Mouse (Mus musculus) limb, embryonic 12.5 days (tissue): Measurements from ENCODE around the gene Usp29. TPM values are rescaled to one million over a fixed set of nuclear protein-coding genes. Genes with fewer than 3 reads are reported as not detected.

Experiments used
- ATAC-seq: fragments of 200-750 bp; cut with Nextera tagmentation; 2 replicates; pipeline ENCODE4 v1.8.0; 2017; ENCODE audit warnings: low read depth, moderate TSS enrichment; ENCODE audit not compliant: insufficient number of reproducible peaks, insufficient read depth, low FRiP score, low TSS enrichment
- H3K27ac ChIP-seq: fragments of 300-500 bp; sonication (generic); 2 replicates; pipeline ENCODE4 v1.5.1; 2016; ENCODE audit warnings: mild to moderate bottlenecking, moderate library complexity
- H3K27me3 ChIP-seq: fragments of 300-500 bp; sonication (generic); 2 replicates; pipeline ENCODE4 v1.6.1; 2016; ENCODE audit warnings: mild to moderate bottlenecking, moderate library complexity
- H3K36me3 ChIP-seq: fragments of 300-500 bp; sonication (generic); 2 replicates; pipeline ENCODE4 v1.6.1; 2016; ENCODE audit warnings: mild to moderate bottlenecking, moderate library complexity
- H3K4me1 ChIP-seq: fragments of 300-500 bp; sonication (generic); replicated peaks from 2 replicates; pipeline ENCODE4 v1.6.1; 2016
- H3K4me2 ChIP-seq: fragments of 300-500 bp; sonication (generic); 2 replicates; pipeline ENCODE4 v1.6.1; 2016; ENCODE audit warnings: mild to moderate bottlenecking, moderate library complexity
- H3K4me3 ChIP-seq: fragments of 300-500 bp; sonication (generic); replicated peaks from 2 replicates; pipeline ENCODE4 v1.5.1; 2016; ENCODE audit warnings: mild to moderate bottlenecking
- H3K9ac ChIP-seq: fragments of 300-500 bp; sonication (generic); replicated peaks from 2 replicates; pipeline ENCODE4 v1.6.1; 2016; ENCODE audit warnings: mild to moderate bottlenecking, moderate library complexity
- H3K9me3 ChIP-seq: fragments of 300-500 bp; sonication (generic); 2 replicates; pipeline ENCODE4 v1.6.1; 2016; ENCODE audit warnings: mild to moderate bottlenecking, moderate library complexity
- WGBS: fragments of 180-500 bp; shearing (Covaris S2); methylation state at CpG from one replicate; pipeline ENCODE4 v1.1.7; 2016; 5-methylcytosine and 5-hydroxymethylcytosine counted together
- polyA plus RNA-seq: library from polyadenylated mRNA; unstranded; fragments of >200 nt; fragmentation: Nextera tagmentation; extraction: Ambion mirVana; gene quantifications from 2 replicates; pipeline ENCODE4 v1.2.1, GENCODE M21; 2016

Gene Usp29
- polyA plus RNA-seq, 1 experiment from 2014 or later = 15.8 TPM

DNA sequence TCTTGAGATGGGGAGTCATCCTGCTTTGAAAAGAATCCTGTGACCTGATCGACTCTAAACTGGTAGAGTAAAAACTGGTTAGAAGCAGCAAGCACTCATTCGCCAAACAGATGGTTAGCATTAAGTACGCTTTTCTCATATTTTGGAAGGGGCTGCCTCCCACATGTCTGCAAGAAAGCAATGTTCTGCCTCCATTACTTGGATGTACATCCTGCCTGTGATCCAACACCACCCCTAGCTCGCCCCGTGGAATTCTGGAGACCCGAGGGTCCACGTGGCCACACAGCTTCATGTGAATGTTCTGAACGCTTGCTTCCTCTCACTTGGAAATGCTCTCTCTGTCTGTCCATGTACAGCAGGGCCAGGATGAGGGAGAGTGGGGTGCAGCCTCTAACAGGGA is 173.1 kb downstream of the Usp29 start:
- no peak overlapping the region for H3K4me2 ChIP-seq
- H3K36me3 ChIP-seq = no peaks in the 10 kb centered on the region
- no peak overlapping the region for H3K9ac ChIP-seq
- H3K9me3 ChIP-seq = no peaks in the 10 kb centered on the region
- no peak overlapping the region for H3K4me3 ChIP-seq
- no peaks in the 10 kb centered on the region for H3K27me3 ChIP-seq
- H3K4me1 ChIP-seq = peaks cover 3% of the 10 kb centered on the region
- 41% methylated on average over 8 of the region's 8 CpGs for WGBS
- no peak for ATAC-seq
- peak overlapping the region; percentile 86 for H3K27ac ChIP-seq

GRCm38 (mm10) chr7:6910527-6910926 is 180.1 kb downstream of the Usp29 start:
- Histone ChIP-seq H3K36me3 (no peaks in the 10 kb centered on the region), H3K9ac (no peak overlapping the region), H3K9me3 (no peaks in the 10 kb centered on the region), H3K4me2 (no peak overlapping the region), H3K27ac (peak overlapping the region; percentile 66; the same call in 1 of the 2 replicates), H3K4me3 (no peak overlapping the region), H3K4me1 (peaks cover 35% of the 10 kb centered on the region), H3K27me3 (no peaks in the 10 kb centered on the region)
- WGBS = 21% methylated on average over 7 of the region's 7 CpGs
- no peak for ATAC-seq

DNA sequence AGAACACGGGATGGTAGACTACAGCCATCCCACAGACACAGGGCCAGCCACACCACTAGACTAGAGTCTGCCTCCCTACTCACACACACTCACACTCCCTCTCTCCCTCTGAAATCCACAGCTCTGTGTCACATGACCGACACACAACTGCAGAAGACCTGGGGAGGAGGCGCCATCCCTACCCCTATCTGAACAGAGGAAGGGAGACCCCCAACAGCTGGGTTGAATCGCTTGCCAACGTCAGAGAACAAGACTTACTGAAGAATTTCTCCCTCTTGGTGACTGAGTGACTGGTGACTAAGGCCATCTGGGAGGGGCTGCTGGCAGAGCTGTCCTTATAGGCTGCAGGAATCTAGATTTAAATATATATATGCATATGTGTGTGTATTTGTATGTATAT is 181.4 kb downstream of the Usp29 start:
- no peak overlapping the region for H3K4me2 ChIP-seq
- no peak overlapping the region for H3K9ac ChIP-seq
- H3K27me3 ChIP-seq = no peaks in the 10 kb centered on the region
- no peak overlapping the region for H3K4me3 ChIP-seq
- no peak for ATAC-seq
- H3K27ac ChIP-seq = peak overlapping the region; percentile 45; the same call in 1 of the 2 replicates
- WGBS = 69% methylated on average over 5 of the region's 5 CpGs
- H3K9me3 ChIP-seq = no peaks in the 10 kb centered on the region
- no peaks in the 10 kb centered on the region for H3K36me3 ChIP-seq
- peaks cover 35% of the 10 kb centered on the region for H3K4me1 ChIP-seq

DNA sequence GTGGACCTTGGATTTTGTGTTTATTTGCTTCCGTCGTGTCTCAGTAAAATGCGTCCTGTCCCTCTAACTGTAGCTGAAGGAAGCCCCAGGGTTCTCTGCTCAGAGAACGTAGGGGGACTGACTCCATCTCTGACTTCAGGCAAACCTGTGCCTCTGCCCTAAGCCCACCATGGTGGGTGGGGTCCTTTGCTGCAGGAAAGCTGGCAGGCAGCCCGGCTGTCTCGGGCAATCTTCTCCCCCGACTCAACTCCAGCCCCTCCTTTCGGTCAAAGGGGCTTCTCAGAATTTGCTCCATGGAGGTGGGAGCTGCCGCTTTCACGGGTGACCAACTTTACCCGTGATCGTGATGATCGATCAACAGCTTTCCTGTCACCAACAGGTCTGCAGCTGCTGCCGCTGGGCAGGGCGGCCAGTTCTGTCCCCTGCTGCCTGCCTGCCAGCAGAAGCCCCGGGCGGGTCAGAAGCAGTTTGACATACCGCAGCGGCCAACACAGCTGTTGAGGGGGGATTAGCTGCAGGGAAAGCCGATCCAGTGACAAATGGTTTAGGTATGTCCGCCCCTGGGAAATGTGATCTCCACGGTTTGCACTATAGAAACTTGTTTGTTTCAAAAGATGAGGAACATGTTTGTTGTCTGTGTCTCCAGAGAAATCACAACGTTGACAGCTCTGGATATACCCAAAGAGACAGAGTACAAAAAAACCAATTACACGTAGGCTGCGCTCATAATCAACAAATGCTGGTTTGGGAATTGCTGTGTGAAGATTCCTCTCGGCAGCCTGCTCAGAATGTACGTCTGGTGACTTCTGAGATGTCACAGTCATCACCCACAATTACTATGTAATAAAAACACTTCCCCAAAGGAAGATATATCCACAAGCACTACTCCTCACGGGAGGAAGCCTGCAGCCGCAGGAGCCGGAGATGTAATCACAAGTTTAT is 183.3 kb downstream of the Usp29 start:
- Histone ChIP-seq H3K9ac (peak overlapping the region; percentile 57), H3K4me3 (peak overlapping the region; percentile 37), H3K27me3 (no peaks in the 10 kb centered on the region), H3K36me3 (no peaks in the 10 kb centered on the region), H3K4me2 (peak overlapping the region; percentile 64), H3K9me3 (no peaks in the 10 kb centered on the region), H3K4me1 (peaks cover 41% of the 10 kb centered on the region), H3K27ac (peak overlapping the region; percentile 90)
- WGBS = 8% methylated on average over 30 of the region's 30 CpGs
- ATAC-seq = peak; percentile 81

DNA sequence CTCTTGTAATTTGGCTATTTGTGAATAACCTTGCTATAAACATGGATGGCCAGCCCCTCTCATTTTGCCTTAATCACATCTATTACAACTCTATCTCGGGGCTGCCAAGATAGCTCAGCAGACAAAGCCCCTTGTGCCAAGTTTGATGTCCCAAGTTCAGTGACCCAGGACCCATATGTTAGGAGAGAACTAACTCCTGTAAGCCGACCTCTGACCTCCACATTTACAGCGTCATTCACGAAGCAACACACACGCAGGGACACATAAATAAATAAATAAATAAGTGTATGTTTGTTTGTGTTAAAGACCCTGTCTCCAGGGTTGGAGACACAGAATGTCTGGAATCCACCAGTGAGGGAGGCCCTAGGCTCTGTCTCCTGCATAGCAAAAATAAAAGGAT is 186.7 kb downstream of the Usp29 start:
- ATAC-seq = no peak
- H3K4me3 ChIP-seq = no peak overlapping the region
- peaks cover 35% of the 10 kb centered on the region for H3K4me1 ChIP-seq
- H3K9me3 ChIP-seq = no peaks in the 10 kb centered on the region
- no peak overlapping the region for H3K9ac ChIP-seq
- H3K36me3 ChIP-seq = no peaks in the 10 kb centered on the region
- 40% methylated on average over 5 of the region's 5 CpGs for WGBS
- peak overlapping the region; percentile 24; the same call in 1 of the 2 replicates for H3K27ac ChIP-seq
- no peak overlapping the region for H3K4me2 ChIP-seq
- no peaks in the 10 kb centered on the region for H3K27me3 ChIP-seq

GRCm38 (mm10) chr7:6918267-6918666 is 187.9 kb downstream of the Usp29 start:
- H3K27ac ChIP-seq = peak overlapping the region; percentile 24
- no peak overlapping the region; the same call in 1 of the 2 replicates for H3K9ac ChIP-seq
- no peaks in the 10 kb centered on the region for H3K27me3 ChIP-seq
- H3K36me3 ChIP-seq = no peaks in the 10 kb centered on the region
- no peaks in the 10 kb centered on the region for H3K9me3 ChIP-seq
- peaks cover 26% of the 10 kb centered on the region for H3K4me1 ChIP-seq
- no peak overlapping the region for H3K4me2 ChIP-seq
- ATAC-seq = no peak
- H3K4me3 ChIP-seq = no peak overlapping the region
- WGBS = 11% methylated on average over 10 of the region's 10 CpGs

- peaks cover 16% of the 10 kb centered on the region for H3K4me1 ChIP-seq
- no peaks in the 10 kb centered on the region for H3K9me3 ChIP-seq
- H3K4me3 ChIP-seq = no peak overlapping the region
- no peaks in the 10 kb centered on the region for H3K36me3 ChIP-seq
- peak; percentile 56; the same call in 1 of the 2 replicates for ATAC-seq
- H3K27ac ChIP-seq = no peak overlapping the region
- no peak overlapping the region for H3K4me2 ChIP-seq
- WGBS = 86% methylated on average over 1 of the region's 1 CpGs
- H3K27me3 ChIP-seq = no peaks in the 10 kb centered on the region
- H3K9ac ChIP-seq = no peak overlapping the region
These were observed 188.9 kb downstream of the Usp29 start for GRCm38 (mm10) chr7:6919131-6919870.

GRCm38 (mm10) chr7:6923515-6923914 is 193.1 kb downstream of the Usp29 start:
- no peak overlapping the region for H3K4me2 ChIP-seq
- 96% methylated on average over 3 of the region's 3 CpGs for WGBS
- no peak overlapping the region for H3K4me3 ChIP-seq
- H3K27me3 ChIP-seq = no peaks in the 10 kb centered on the region
- H3K9ac ChIP-seq = no peak overlapping the region
- no peak for ATAC-seq
- H3K27ac ChIP-seq = no peak overlapping the region
- H3K4me1 ChIP-seq = no peaks in the 10 kb centered on the region
- no peaks in the 10 kb centered on the region for H3K9me3 ChIP-seq
- H3K36me3 ChIP-seq = no peaks in the 10 kb centered on the region

DNA sequence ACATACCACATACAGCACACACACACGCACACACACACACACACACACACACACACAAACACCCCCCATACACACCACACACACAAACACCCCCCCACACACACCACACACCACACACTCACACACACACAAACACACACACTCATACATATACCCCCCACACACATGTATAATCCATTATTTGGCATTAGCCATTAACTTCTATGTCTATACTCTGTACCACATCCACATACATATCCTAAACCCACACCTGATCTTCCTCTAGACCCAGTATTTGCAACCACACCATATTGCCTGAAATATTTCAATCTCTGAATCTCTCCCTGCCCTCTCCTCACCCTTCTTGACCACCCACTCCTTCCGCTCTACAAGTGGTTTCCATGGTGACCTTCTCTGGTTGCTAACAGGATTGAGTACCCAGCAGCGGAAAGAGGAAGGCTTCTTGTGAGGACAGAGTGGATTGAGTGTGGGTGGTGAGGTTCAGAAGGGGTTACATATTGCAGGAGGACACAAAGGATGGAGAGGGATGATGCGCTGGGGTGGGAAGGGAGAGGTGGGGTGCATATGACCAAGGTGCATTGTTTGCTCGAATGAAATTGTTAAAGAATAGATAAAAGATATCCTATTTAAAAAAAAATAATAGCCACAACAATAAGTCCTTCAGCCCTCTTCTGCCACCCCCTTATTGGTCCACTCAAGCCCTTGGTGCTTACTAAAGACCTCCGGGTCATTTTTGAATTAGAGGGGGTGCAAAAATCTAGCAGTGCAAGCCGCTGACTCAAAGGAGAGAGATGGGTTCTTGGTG is 195.8 kb downstream of the Usp29 start:
- H3K36me3 ChIP-seq = no peaks in the 10 kb centered on the region
- no peak overlapping the region for H3K4me3 ChIP-seq
- H3K27ac ChIP-seq = no peak overlapping the region
- no peaks in the 10 kb centered on the region for H3K27me3 ChIP-seq
- WGBS = 80% methylated on average over 7 of the region's 7 CpGs
- no peak for ATAC-seq
- H3K9me3 ChIP-seq = no peaks in the 10 kb centered on the region
- no peak overlapping the region for H3K9ac ChIP-seq
- no peak overlapping the region for H3K4me2 ChIP-seq
- no peaks in the 10 kb centered on the region for H3K4me1 ChIP-seq

- Histone ChIP-seq H3K4me2 (no peak overlapping the region), H3K9me3 (no peaks in the 10 kb centered on the region), H3K4me3 (no peak overlapping the region), H3K36me3 (no peaks in the 10 kb centered on the region), H3K27ac (no peak overlapping the region), H3K4me1 (no peaks in the 10 kb centered on the region), H3K27me3 (no peaks in the 10 kb centered on the region), H3K9ac (no peak overlapping the region)
- no peak for ATAC-seq
- WGBS = 89% methylated on average over 4 of the region's 4 CpGs
These were observed 196.3 kb downstream of the Usp29 start for GRCm38 (mm10) chr7:6926731-6926995.

GRCm38 (mm10) chr7:6929286-6929685 is 198.9 kb downstream of the Usp29 start:
- no peak overlapping the region for H3K27ac ChIP-seq
- no peak for ATAC-seq
- H3K9me3 ChIP-seq = no peaks in the 10 kb centered on the region
- no peak overlapping the region for H3K4me3 ChIP-seq
- no peaks in the 10 kb centered on the region for H3K27me3 ChIP-seq
- WGBS = 70% methylated on average over 2 of the region's 2 CpGs
- no peaks in the 10 kb centered on the region for H3K36me3 ChIP-seq
- no peak overlapping the region for H3K4me2 ChIP-seq
- H3K4me1 ChIP-seq = no peaks in the 10 kb centered on the region; the same call in 1 of the 2 replicates
- H3K9ac ChIP-seq = no peak overlapping the region
